Comparison of ENCODE assay signal across 25 mouse cellular contexts in genomic region chr2:8964952-8965668, GRCm38 (mm10).
"Had no signal": no experiment of that assay in that cellular context is flagged by ENCODE, and none has a peak within 500 bp of the region (broad histone marks: within the 10 kb centered on the region; RNA-seq: fewer than 3 reads in every experiment).

No protein-coding gene starts in this region.

- H3K36me3 ChIP-seq: heart, embryonic 10.5 days; heart, embryonic 12.5 days; hindbrain, embryonic 10.5 days; hindbrain, embryonic 12.5 days; intestine, embryonic 15.5 days; kidney, embryonic 15.5 days; limb, embryonic 10.5 days; limb, embryonic 12.5 days; liver, embryonic 12.5 days had no signal

- H3K4me3 ChIP-seq: gastrocnemius, adult 2 months; heart, embryonic 10.5 days; heart, embryonic 12.5 days; hindbrain, embryonic 10.5 days; hindbrain, embryonic 12.5 days; intestine, embryonic 15.5 days; kidney, embryonic 15.5 days; left cerebral cortex, adult 2 months; limb, embryonic 10.5 days; limb, embryonic 12.5 days; liver, embryonic 12.5 days had no signal

- H3K4me1 ChIP-seq: heart, embryonic 12.5 days; hindbrain, embryonic 10.5 days; hindbrain, embryonic 12.5 days; intestine, embryonic 15.5 days; kidney, embryonic 15.5 days; limb, embryonic 10.5 days; limb, embryonic 12.5 days; liver, embryonic 12.5 days had no signal

- ATAC-seq: hindbrain, embryonic 16.5 days; intestine, embryonic 15.5 days; intestine, postnatal 0 days; liver, embryonic 12.5 days had no signal

- H3K27me3 ChIP-seq: heart, embryonic 12.5 days; hindbrain, embryonic 12.5 days; intestine, embryonic 15.5 days; kidney, embryonic 15.5 days; limb, embryonic 12.5 days; liver, embryonic 12.5 days had no signal

- H3K27ac ChIP-seq: gastrocnemius, adult 2 months; heart, embryonic 10.5 days; hindbrain, embryonic 10.5 days; hindbrain, embryonic 12.5 days; hindbrain, embryonic 14.5 days; intestine, embryonic 15.5 days; kidney, embryonic 15.5 days; kidney, postnatal 0 days; left cerebral cortex, adult 2 months; limb, embryonic 10.5 days; limb, embryonic 12.5 days; liver, embryonic 12.5 days; liver, embryonic 14.5 days had no signal

- H3K9ac ChIP-seq: heart, embryonic 12.5 days; hindbrain, embryonic 12.5 days; hindbrain, embryonic 14.5 days; intestine, embryonic 15.5 days; kidney, embryonic 15.5 days; limb, embryonic 12.5 days; liver, embryonic 12.5 days; liver, embryonic 14.5 days had no signal

- DNase-seq: gastrocnemius, adult 2 months; gastrocnemius, postnatal 10 days; gastrocnemius, postnatal 25 days; heart, adult 18-20 months; heart, postnatal 10 days; kidney, adult 18-20 months; kidney, adult 9 months; kidney, postnatal 14 days; kidney, postnatal 36 days; liver had no signal

- H3K9me3 ChIP-seq: heart, embryonic 10.5 days; heart, embryonic 12.5 days; hindbrain, embryonic 10.5 days; hindbrain, embryonic 12.5 days; intestine, embryonic 15.5 days; kidney, embryonic 15.5 days; limb, embryonic 10.5 days; limb, embryonic 12.5 days; liver, embryonic 12.5 days had no signal

- H3K4me2 ChIP-seq: heart, embryonic 12.5 days; hindbrain, embryonic 12.5 days; hindbrain, embryonic 14.5 days; intestine, embryonic 15.5 days; kidney, embryonic 15.5 days; limb, embryonic 12.5 days; liver, embryonic 12.5 days had no signal
